Mouse (Mus musculus): ENCODE measurements around the gene Nmrk2. TPM values are rescaled to one million over a fixed set of nuclear protein-coding genes. Genes with fewer than 3 reads are reported as not detected.

Gene Nmrk2
- polyA plus RNA-seq (2017; shearing (Covaris generic)) = under 1 TPM; 0.19 to 0.47 TPM

DNA sequence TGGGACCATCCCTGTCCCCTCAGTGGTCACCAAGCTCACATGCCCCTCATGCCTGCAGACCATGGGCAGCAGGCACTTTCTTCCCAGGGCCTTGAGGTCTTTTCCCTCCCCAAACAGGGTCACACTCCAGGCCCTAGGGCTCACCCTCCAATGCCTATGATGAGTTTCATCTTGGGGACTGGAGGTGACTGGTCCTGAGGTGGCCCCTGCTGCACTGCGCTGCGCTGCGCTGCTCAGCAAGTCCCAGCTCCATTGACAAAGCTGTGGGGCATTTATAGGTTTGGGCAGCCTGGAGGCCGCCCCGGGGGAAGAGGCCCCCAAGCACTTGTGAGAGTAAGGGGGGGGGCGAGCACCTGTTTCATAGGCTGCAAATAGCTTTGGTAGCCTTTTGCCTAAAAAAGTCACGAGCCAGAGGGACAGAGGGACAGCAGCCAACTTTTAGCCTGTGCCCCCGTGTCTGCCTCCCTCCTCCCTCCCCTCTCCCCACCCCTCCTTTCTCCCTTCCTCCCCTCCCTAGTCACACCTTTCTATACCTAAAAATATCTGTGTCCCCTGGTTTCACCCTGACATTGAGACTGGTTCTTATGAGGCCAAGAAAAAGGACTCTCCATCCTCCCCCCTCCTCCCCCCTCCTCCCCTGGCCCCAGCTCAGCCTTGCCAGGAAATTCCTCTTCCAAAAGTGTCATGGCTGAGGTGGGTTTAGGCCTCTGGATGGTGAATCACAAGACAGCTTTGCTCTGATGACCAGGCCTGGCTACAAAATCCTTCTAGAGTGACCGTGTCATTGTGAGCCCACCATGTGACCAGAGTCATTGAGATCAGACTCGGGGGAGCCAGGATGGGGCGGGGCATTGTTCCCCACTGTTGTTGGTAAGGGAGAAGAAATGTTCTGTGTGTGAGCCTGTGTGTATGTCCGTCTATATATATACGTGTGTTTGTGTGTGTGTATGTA lies at the start of gene Nmrk2:
Nmrk2 (minus strand) TSS at position 245 of the 952 bp plus-strand sequence.

GRCm38 (mm10) chr10:81232580-81233225 lies 30.9 kb upstream of the Nmrk2 start, which contains the start of gene Zfr2:
Gene Zfr2 (plus strand): TSS chr10:81233155.

DNA sequence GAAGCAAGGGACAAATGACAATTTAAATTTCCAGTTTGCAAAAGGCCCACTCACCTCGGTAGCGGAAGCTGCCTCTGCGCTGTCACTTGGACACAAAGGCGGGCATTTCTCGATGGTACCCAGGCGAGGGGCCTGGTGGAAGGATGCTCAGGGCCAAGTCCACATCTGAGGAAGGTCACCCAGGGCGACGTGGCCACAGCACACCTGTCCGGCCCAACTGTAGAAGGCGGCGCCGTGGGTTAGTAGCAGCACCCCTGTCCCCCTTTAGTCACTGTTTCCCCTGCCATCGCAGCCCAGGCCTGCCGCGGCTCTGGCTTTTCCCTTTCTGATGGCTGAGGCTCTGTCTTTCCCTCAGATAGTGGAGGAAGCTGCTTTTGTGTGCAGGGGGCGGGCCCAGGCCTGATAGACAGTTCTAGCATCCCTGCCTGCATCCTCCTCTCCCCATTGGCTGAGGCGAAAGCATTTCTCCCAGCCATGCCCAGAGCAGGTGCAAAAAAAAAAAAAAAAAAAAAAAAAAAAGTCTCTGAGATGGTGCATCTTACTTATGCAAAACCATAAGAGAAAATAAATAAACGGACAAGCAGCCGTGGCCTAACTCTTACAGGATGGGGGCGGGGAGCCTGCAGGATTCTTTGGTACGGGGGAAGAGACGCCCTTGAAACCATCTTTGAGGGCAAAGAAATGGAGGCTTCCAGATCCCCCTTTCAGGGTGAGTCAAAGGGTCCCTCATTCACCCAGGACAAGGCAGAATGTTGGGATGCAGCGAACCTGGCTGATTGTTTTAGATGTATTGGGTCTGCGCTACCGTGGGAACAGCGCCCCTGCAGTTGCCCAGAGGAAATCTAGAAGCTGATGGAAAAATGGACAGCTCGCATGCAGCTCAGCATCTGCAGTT lies 28.8 kb upstream of the Nmrk2 start, which contains the start of gene Atcay:
Atcay (minus strand) TSS at position 396 of the 895 bp plus-strand sequence.

GRCm38 (mm10) chr10:81183805-81184204 lies 18.0 kb downstream of the Nmrk2 start, which contains the start of gene 4930442H23Rik:
Gene 4930442H23Rik (minus strand): TSS chr10:81183849.

GRCm38 (mm10) chr10:81182336-81183333 lies 19.2 kb downstream of the Nmrk2 start, which contains the start of gene Dapk3:
Gene Dapk3 (plus strand): TSS chr10:81183005.

GRCm38 (mm10) chr10:81176466-81177271 lies 25.2 kb downstream of the Nmrk2 start, which contains the start of gene Eef2:
Gene Eef2 (plus strand): TSS chr10:81176631.

GRCm38 (mm10) chr10:81167200-81168086 lies 34.4 kb downstream of the Nmrk2 start, which contains the start of gene Pias4:
Gene Pias4 (minus strand): TSS chr10:81167923.

Other genes with a start within 250 kb of the Nmrk2 start
- gene Gng7, start 187.1 kb downstream of the Nmrk2 start, polyA plus RNA-seq (2017; shearing (Covaris generic)) = under 1 TPM in 1 of 2 experiments, not detected in 1; 0.28 TPM
- gene Diras1, start 176.4 kb downstream of the Nmrk2 start, polyA plus RNA-seq (2017; shearing (Covaris generic)) = under 1 TPM in 1 of 2 experiments, not detected in 1; 0.54 TPM
- gene Slc39a3, start 164.6 kb downstream of the Nmrk2 start, polyA plus RNA-seq (2017; shearing (Covaris generic)) = 10 to 100 TPM; 13.9 to 14.7 TPM
- 10 to 100 TPM; 79.3 to 94.4 TPM for gene Sgta, start 141.9 kb downstream of the Nmrk2 start, polyA plus RNA-seq (2017; shearing (Covaris generic))
- 1 to 10 TPM; 6.0 to 8.7 TPM for gene Thop1, start 132.0 kb downstream of the Nmrk2 start, polyA plus RNA-seq (2017; shearing (Covaris generic))
- gene Creb3l3, start 103.2 kb downstream of the Nmrk2 start, polyA plus RNA-seq (2017; shearing (Covaris generic)) = under 1 TPM in 1 of 2 experiments, not detected in 1; 0.22 TPM
- gene Map2k2, start 96.1 kb downstream of the Nmrk2 start, polyA plus RNA-seq (2017; shearing (Covaris generic)) = 100 to 1,000 TPM; 162 to 191 TPM
- 10 to 100 TPM; 69.4 to 76.2 TPM for gene Zbtb7a, start 66.8 kb downstream of the Nmrk2 start, polyA plus RNA-seq (2017; shearing (Covaris generic))
- 10 to 100 TPM; 42.8 to 50.1 TPM for gene Pias4, start 34.1 kb downstream of the Nmrk2 start, polyA plus RNA-seq (2017; shearing (Covaris generic))
- gene Eef2, start 25.4 kb downstream of the Nmrk2 start, polyA plus RNA-seq (2017; shearing (Covaris generic)) = 100 to 1,000 TPM; 640 to 647 TPM
- 100 to 1,000 TPM in 1 of 2 experiments, 10 to 100 TPM in 1; 95.7 to 104 TPM for gene Dapk3, start 19.0 kb downstream of the Nmrk2 start, polyA plus RNA-seq (2017; shearing (Covaris generic))
- not detected for gene 4930442H23Rik, start 18.2 kb downstream of the Nmrk2 start, polyA plus RNA-seq (2017; shearing (Covaris generic))
- gene Atcay, start 28.8 kb upstream of the Nmrk2 start, polyA plus RNA-seq (2017; shearing (Covaris generic)) = 1 to 10 TPM; 5.7 to 5.8 TPM
- gene Zfr2, start 31.1 kb upstream of the Nmrk2 start, polyA plus RNA-seq (2017; shearing (Covaris generic)) = 1 to 10 TPM; 3.9 to 5.0 TPM
- 100 to 1,000 TPM in 1 of 2 experiments, 10 to 100 TPM in 1; 63.7 to 239 TPM for gene Matk, start 50.9 kb upstream of the Nmrk2 start, polyA plus RNA-seq (2017; shearing (Covaris generic))
- gene Mrpl54, start 64.9 kb upstream of the Nmrk2 start, polyA plus RNA-seq (2017; shearing (Covaris generic)) = 100 to 1,000 TPM; 153 to 154 TPM
- 10 to 100 TPM; 33.8 to 50.0 TPM for gene Apba3, start 64.9 kb upstream of the Nmrk2 start, polyA plus RNA-seq (2017; shearing (Covaris generic))
- 10 to 100 TPM in 1 of 2 experiments, 1 to 10 TPM in 1; 9.8 to 36.0 TPM for gene Tjp3, start 89.5 kb upstream of the Nmrk2 start, polyA plus RNA-seq (2017; shearing (Covaris generic))
- gene Pip5k1c, start 90.9 kb upstream of the Nmrk2 start, polyA plus RNA-seq (2017; shearing (Covaris generic)) = 10 to 100 TPM; 67.4 to 88.0 TPM
- 10 to 100 TPM; 44.2 to 64.0 TPM for gene Cactin, start 119.1 kb upstream of the Nmrk2 start, polyA plus RNA-seq (2017; shearing (Covaris generic))
- gene Tbxa2r, start 126.7 kb upstream of the Nmrk2 start, polyA plus RNA-seq (2017; shearing (Covaris generic)) = 10 to 100 TPM; 48.0 to 67.1 TPM
- under 1 TPM; 0.05 to 0.08 TPM for gene Gipc3, start 141.2 kb upstream of the Nmrk2 start, polyA plus RNA-seq (2017; shearing (Covaris generic))
- gene Hmg20b, start 148.4 kb upstream of the Nmrk2 start, polyA plus RNA-seq (2017; shearing (Covaris generic)) = 10 to 100 TPM; 44.4 to 50.7 TPM
- gene Mfsd12, start 155.4 kb upstream of the Nmrk2 start, polyA plus RNA-seq (2017; shearing (Covaris generic)) = 1 to 10 TPM; 3.7 to 4.0 TPM
- gene 4930404N11Rik, start 163.8 kb upstream of the Nmrk2 start, polyA plus RNA-seq (2017; shearing (Covaris generic)) = 1 to 10 TPM in 1 of 2 experiments, under 1 TPM in 1; 0.68 to 1.5 TPM
- gene Fzr1, start 176.5 kb upstream of the Nmrk2 start, polyA plus RNA-seq (2017; shearing (Covaris generic)) = 10 to 100 TPM; 69.7 to 78.9 TPM
- gene Dohh, start 182.4 kb upstream of the Nmrk2 start, polyA plus RNA-seq (2017; shearing (Covaris generic)) = 10 to 100 TPM; 35.0 to 35.8 TPM
- 1 to 10 TPM; 2.2 to 4.9 TPM for gene Gm48551, start 182.4 kb upstream of the Nmrk2 start, polyA plus RNA-seq (2017; shearing (Covaris generic))
- gene Gm48552, start 187.0 kb upstream of the Nmrk2 start, polyA plus RNA-seq (2017; shearing (Covaris generic)) = 1 to 10 TPM; 1.1 to 1.6 TPM
- gene Smim24, start 191.0 kb upstream of the Nmrk2 start, polyA plus RNA-seq (2017; shearing (Covaris generic)) = 10 to 100 TPM in 1 of 2 experiments, 1 to 10 TPM in 1; 6.3 to 12.2 TPM